Comparison of ENCODE assay signal across 14 mouse cellular contexts in the genomic region with DNA sequence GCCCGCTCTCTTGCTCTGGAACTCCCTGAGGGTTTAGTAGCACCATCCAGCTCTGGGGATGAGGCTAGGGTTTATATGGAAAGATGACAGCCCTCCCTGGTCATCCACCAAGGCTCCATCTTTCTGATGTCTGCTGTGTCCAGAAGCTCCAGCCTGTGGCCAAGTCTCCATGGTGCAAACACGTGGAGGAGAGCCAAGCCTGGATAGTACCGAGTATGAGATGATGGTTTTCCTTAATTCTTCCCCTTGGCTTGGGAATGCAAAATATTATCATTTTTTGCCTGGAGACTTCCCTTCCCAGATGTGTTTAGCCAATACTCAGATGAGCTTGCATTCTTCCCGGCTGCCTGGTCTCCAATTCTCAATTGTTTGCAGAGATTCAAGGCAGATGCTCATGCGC. TPM values are rescaled to one million over a fixed set of nuclear protein-coding genes. Genes with fewer than 3 reads are reported as not detected.
DNase-seq lines count a peak whose midpoint lies in the region; TF ChIP-seq lines count a peak whose summit lies in the region.
"Had no signal": no experiment of that assay in that cellular context is flagged by ENCODE, and none has a peak within 500 bp of the region (broad histone marks: within the 10 kb centered on the region; RNA-seq: fewer than 3 reads in every experiment).

No protein-coding gene starts in this region.

- TF ChIP-seq CTCF in lung, adult 2 months (IDR thresholded peaks at IDR 0.05; ENCODE audit: insufficient read depth, low read length): no peak
- no peak for TF ChIP-seq CTCF in gastrocnemius, adult 2 months (IDR thresholded peaks at IDR 0.05)

- intact Hi-C loops in gastrocnemius, adult 2 months (cut with DNase I): no loop called here
- intact Hi-C loops in gastrocnemius, postnatal 36 days (cut with DNase I): no loop called here

- H3K4me1 ChIP-seq in lung, adult 2 months (ENCODE audit: control insufficient read depth, insufficient read depth, low read length): no peaks in the 10 kb centered on the region
- H3K4me1 ChIP-seq: liver, embryonic 13.5 days had no signal

- no peak for TF ChIP-seq POLR2A in lung, adult 2 months (IDR thresholded peaks at IDR 0.05; ENCODE audit: borderline replicate concordance, extremely low read depth, low read depth, low read length)

- no peak overlapping the region for H3K4me3 ChIP-seq in lung, adult 2 months (replicated peaks; ENCODE audit: extremely low read depth, low read depth, low read length)
- H3K4me3 ChIP-seq in gastrocnemius, adult 2 months: no peak overlapping the region
- H3K4me3 ChIP-seq: erythroblast, embryonic 14.5 days; hindbrain, embryonic 10.5 days; limb, embryonic 12.5 days; liver, embryonic 13.5 days; midbrain, embryonic 10.5 days had no signal

- peak overlapping the region; percentile 51 for H3K27ac ChIP-seq in gastrocnemius, adult 2 months
- H3K27ac ChIP-seq: hindbrain, embryonic 10.5 days; limb, embryonic 12.5 days; liver, embryonic 13.5 days; midbrain, embryonic 10.5 days had no signal

- 77% methylated on average over 5 of the region's 5 CpGs for WGBS in lung, adult 2 months

- DNase-seq in lung, postnatal 14 days: peak; percentile 33
- no peak for DNase-seq in lung, adult 2 months
- DNase-seq in gastrocnemius, adult 2 months: peak; percentile 81
- peak; percentile 56 to 72 for DNase-seq in gastrocnemius, postnatal 36 days
- peak; percentile 12 for DNase-seq in ovary, postnatal 14 days (ENCODE audit: low spot score)
- no peak for DNase-seq in kidney, postnatal 4 days
- no peak for DNase-seq in embryo, embryonic 11 days
- DNase-seq: kidney, adult 2 months; kidney, postnatal 36 days; liver, embryonic 13.5 days had no signal

RNA-seq across cellular contexts. Expression of a gene that starts 16.4 kb away (rescaled TPM):
- polyA plus RNA-seq in lung, adult 2 months (2012; rRNA removed): 0.70 and 1.1 TPM in 2 replicates
- total RNA-seq in gastrocnemius, adult 2 months (2021): 1 to 10 TPM; 3.2 to 5.1 TPM
- total RNA-seq in gastrocnemius, postnatal 36 days (2021): 1 to 10 TPM; 3.2 to 3.3 TPM
- polyA plus RNA-seq: erythroblast, embryonic 14.5 days had no signal

Comparison
In these comparisons a context has a peak if more than half of its experiments do, and no peak if none do; other contexts are left out.
1. DNase-seq: peak in lung, postnatal 14 days (single experiment), gastrocnemius, adult 2 months (single experiment), gastrocnemius, postnatal 36 days (2 of 2) and ovary, postnatal 14 days (single experiment); none in lung, adult 2 months (single experiment), kidney, postnatal 4 days (0 of 2) and embryo, embryonic 11 days (single experiment).